Mouse (Mus musculus) megakaryocyte, embryonic 14.5 days (primary cell): ENCODE data around the gene Ythdf2.

Experiments
- FLI1 ChIP-seq: IDR thresholded peaks from 2 replicates; pipeline ENCODE4 v1.6.1; 2012; ENCODE audit warnings: low read length, inconsistent platforms, mixed read lengths
- GATA1 ChIP-seq: IDR thresholded peaks from 3 replicates; pipeline ENCODE4 v1.6.1; 2012; ENCODE audit warnings: mixed read lengths, low read length, inconsistent platforms, borderline replicate concordance

GRCm38 (mm10) chr4:132176474-132176873, 35.6 kb downstream of the Ythdf2 start:
- no peak for TF ChIP-seq GATA1
- no peak for TF ChIP-seq FLI1
